Mouse (Mus musculus) limb, embryonic 10.5 days (tissue): ENCODE results near the gene Dhcr24. TPM values are rescaled to one million over a fixed set of nuclear protein-coding genes. Genes with fewer than 3 reads are reported as not detected.

ENCODE experiments used
- DNase-seq: peaks from one replicate; pipeline ENCODE4 v3.0.0-alpha.2; 2017; ENCODE audit warnings: low spot score
- H3K27ac ChIP-seq: fragments of 300-500 bp; sonication (generic); 2 replicates; pipeline ENCODE4 v1.5.1; 2016; ENCODE audit warnings: mild to moderate bottlenecking
- H3K27me3 ChIP-seq: fragments of 300-500 bp; sonication (generic); 2 replicates; pipeline ENCODE4 v1.6.1; 2016; ENCODE audit warnings: low read depth, mild to moderate bottlenecking; ENCODE audit not compliant: poor library complexity, severe bottlenecking
- H3K36me3 ChIP-seq: fragments of 300-500 bp; sonication (generic); 2 replicates; pipeline ENCODE4 v1.6.1; 2016; ENCODE audit warnings: mild to moderate bottlenecking, moderate library complexity
- H3K4me1 ChIP-seq: fragments of 300-500 bp; sonication (generic); 2 replicates; pipeline ENCODE4 v1.6.1; 2016
- H3K4me3 ChIP-seq: fragments of 300-500 bp; sonication (generic); 2 replicates; pipeline ENCODE4 v1.5.1; 2016; ENCODE audit warnings: mild to moderate bottlenecking, moderate library complexity
- H3K9me3 ChIP-seq: fragments of 300-500 bp; sonication (generic); replicated peaks from 2 replicates; pipeline ENCODE4 v1.6.1; 2016; ENCODE audit warnings: mild to moderate bottlenecking
- WGBS: fragments of 180-500 bp; shearing (Covaris S2); methylation state at CpG from one replicate; pipeline ENCODE4 v1.1.7; 2016; 5-methylcytosine and 5-hydroxymethylcytosine counted together
- polyA plus RNA-seq: library from polyadenylated mRNA; unstranded; fragments of >200 nt; fragmentation: Nextera tagmentation; extraction: Ambion mirVana; gene quantifications from 2 replicates; pipeline ENCODE4 v1.2.1, GENCODE M21; 2016

Gene Dhcr24
- polyA plus RNA-seq, 1 experiment from 2014 or later, result 9.8 TPM

DNA sequence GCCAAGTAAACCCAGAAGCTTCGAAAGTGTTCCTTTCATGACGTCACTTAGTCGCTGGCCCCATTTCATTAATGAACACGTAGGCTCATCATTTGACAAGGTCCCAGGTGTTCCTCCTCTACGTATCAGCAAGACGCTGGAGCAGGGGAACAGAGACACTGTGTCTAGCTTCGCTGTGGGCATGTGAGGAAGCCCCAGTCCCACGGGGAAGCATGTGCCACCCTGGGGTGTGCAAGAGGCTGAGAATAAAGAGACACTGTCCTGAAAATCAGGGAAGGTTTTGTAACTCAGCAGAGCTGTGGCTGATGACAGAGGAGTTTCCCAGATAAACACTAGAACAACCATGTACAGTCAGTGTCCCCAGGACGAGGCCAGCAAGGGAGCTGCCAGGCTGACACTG, 36.2 kb downstream of the Dhcr24 start:
- H3K4me1 ChIP-seq, result no peaks in the 10 kb centered on the region
- no peaks in the 10 kb centered on the region for H3K36me3 ChIP-seq
- H3K4me3 ChIP-seq, result no peak overlapping the region
- H3K27ac ChIP-seq, result no peak overlapping the region
- no peak for DNase-seq
- no peaks in the 10 kb centered on the region for H3K27me3 ChIP-seq
- no peaks in the 10 kb centered on the region for H3K9me3 ChIP-seq
- 84% methylated on average over 9 of the region's 9 CpGs for WGBS

DNA sequence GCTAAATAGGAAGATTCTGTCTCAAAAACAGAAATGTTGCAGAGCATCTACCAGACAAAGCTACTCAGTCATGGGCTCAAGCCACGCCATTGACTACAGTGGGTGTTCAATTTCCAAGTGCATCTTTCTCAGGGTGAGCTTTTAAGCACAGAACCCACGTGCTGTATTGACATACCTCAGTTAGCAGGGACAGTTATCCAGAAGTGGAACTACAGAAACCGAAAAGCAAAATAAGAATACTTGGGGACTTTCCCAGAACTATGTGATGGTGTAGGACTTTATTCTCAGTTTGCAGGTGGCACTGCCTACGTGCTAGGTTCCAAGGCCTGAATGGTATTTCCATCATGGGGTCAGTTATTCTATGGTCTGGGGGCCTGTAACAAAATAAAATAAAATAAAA, 36.9 kb downstream of the Dhcr24 start:
- H3K9me3 ChIP-seq, result no peaks in the 10 kb centered on the region
- no peak overlapping the region for H3K4me3 ChIP-seq
- DNase-seq, result no peak
- H3K36me3 ChIP-seq, result no peaks in the 10 kb centered on the region
- H3K4me1 ChIP-seq, result no peaks in the 10 kb centered on the region
- no peaks in the 10 kb centered on the region for H3K27me3 ChIP-seq
- 84% methylated on average over 4 of the region's 4 CpGs for WGBS
- H3K27ac ChIP-seq, result no peak overlapping the region

DNA sequence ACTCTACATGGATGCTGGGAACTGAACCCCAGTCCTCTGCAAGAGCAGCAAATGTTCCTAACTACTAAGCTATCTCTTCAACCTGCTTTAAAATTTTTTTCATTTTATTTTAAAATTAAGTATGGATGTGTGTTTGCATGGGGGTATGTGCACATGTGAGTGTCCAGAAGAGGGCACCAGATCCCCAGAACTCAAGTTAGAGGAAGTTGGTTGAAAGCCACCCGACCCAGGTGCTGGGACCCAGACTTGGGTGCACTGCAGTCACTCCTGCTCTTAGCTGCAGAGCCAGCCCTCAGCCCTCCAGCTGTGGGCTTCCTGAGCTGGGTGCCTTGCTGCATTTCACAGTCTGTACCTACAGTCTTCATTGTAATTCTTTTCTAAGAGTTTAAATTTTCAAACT, 38.6 kb downstream of the Dhcr24 start:
- Histone ChIP-seq H3K9me3 (no peaks in the 10 kb centered on the region), H3K27me3 (no peaks in the 10 kb centered on the region), H3K4me1 (no peaks in the 10 kb centered on the region), H3K27ac (no peak overlapping the region), H3K36me3 (no peaks in the 10 kb centered on the region), H3K4me3 (no peak overlapping the region)
- no peak for DNase-seq
- WGBS, result 46% methylated on average over 1 of the region's 1 CpGs

DNA sequence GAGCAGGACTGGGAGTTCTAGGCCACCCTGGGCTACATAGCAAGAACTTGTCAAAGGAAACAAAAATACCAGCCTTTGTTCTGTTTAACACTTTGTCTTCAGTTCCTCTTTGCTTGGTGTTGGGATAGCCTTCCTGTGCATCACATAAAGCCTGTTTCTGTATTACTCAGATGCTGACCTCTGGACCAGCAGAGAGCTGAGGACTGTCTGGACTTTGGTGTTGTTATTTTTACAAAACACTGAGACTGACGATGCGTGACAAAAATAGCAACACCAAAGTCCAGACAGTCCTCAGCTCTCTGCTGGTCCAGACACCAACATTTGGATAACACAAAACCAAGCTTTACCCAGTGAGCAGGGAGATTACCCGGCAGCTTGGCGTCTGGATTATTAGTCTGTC, 39.9 kb downstream of the Dhcr24 start:
- no peak for DNase-seq
- Histone ChIP-seq H3K27me3 (no peaks in the 10 kb centered on the region), H3K4me3 (no peak overlapping the region), H3K4me1 (no peaks in the 10 kb centered on the region), H3K36me3 (no peaks in the 10 kb centered on the region), H3K9me3 (no peaks in the 10 kb centered on the region), H3K27ac (no peak overlapping the region)
- 91% methylated on average over 4 of the region's 4 CpGs for WGBS

DNA sequence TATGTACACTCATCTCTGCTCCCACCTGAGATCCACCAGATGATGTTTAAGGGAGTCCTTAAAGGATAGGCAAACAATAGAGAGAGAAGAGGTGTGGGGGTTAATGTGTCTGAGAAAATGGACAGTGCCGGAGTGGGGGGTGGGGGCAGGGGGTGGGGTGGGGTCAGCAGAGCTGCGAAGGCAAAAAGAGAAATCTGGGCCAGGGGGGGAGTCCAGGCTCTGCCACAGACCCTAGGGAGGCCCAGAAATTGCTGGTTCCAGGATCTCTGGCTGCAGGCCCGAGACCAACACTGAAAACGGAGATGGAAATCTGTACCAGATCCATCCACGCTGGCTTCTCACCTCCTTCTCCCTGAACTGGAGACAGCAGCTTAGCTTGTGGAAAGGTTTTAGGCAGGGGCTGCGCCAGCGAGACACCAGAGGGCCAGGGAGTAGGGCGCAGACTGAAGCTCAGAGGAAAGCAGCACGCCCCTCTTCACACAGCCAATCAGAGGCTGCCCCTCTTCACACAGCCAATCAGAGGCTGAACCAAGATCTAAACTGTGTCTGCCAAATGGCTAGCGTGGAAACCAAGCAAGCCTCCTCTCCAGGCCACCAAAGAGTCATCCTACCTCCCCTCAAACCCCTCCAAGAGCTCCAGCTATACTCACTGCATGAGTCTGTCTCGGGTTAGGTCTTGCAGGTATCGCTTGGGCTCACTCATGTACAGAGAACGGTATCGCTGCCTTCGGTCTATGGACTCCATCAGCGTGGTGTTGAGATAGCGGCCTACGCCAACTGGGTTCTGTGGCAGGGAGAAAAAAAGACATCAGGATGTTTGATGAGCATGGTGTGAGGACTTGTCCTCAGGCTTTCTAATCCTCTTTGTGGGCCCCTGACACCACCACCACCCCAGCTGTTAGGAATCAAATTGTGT, 46.1 kb downstream of the Dhcr24 start:
- H3K4me3 ChIP-seq, result peak overlapping the region; percentile 35
- DNase-seq, result peak; percentile 62
- WGBS, result 39% methylated on average over 18 of the region's 18 CpGs
- no peaks in the 10 kb centered on the region for H3K36me3 ChIP-seq
- H3K27me3 ChIP-seq, result no peaks in the 10 kb centered on the region
- H3K9me3 ChIP-seq, result no peaks in the 10 kb centered on the region
- H3K27ac ChIP-seq, result peak overlapping the region; percentile 67
- peaks cover 9% of the 10 kb centered on the region for H3K4me1 ChIP-seq

DNA sequence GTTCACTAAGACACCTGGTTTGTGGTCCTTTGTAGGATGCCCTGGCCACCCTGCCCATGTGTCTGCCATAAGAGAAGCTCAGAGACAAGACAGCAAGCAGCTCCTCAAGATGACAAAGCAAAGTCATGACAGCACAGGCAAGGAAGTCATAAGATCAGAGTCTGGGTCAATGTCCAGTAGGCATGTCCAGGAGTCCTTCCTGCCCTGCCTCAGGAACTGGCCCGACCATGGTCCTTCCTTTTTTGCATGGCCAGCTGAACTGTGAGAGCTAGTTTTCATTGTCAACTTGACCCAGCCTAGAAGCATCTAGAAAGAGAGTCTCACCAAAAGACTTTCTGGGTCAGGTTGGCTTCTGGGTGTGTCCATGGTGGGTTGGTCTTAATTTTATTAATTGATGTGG, 47.1 kb downstream of the Dhcr24 start:
- Histone ChIP-seq H3K4me3 (no peak overlapping the region), H3K36me3 (no peaks in the 10 kb centered on the region), H3K4me1 (peaks cover 9% of the 10 kb centered on the region), H3K9me3 (no peaks in the 10 kb centered on the region), H3K27me3 (no peaks in the 10 kb centered on the region), H3K27ac (no peak overlapping the region)
- 93% methylated on average over 1 of the region's 1 CpGs for WGBS
- no peak for DNase-seq

DNA sequence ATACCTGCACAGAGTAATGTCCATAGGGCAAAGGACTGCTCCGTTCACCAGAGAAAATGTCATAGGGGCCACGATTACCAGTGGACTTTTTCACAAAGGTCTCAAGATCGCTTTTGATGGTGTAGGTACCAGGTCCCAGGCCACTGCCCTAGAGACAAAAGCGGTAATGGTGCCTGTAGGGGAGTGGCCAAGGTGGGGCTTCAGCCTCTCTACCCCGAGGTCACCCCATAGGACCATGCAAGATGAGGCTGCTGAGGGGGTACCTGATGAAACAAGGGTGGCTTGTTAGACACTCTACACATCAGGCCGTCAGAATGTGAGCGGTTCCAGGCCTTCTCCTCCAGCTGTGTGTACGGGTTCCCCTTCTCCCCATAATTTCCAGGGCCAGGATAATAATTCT, 52.3 kb downstream of the Dhcr24 start:
- Histone ChIP-seq H3K4me1 (peaks cover 20% of the 10 kb centered on the region), H3K9me3 (no peaks in the 10 kb centered on the region), H3K27ac (no peak overlapping the region), H3K27me3 (peaks cover 17% of the 10 kb centered on the region), H3K36me3 (no peaks in the 10 kb centered on the region), H3K4me3 (no peak overlapping the region)
- no peak for DNase-seq
- 81% methylated on average over 8 of the region's 8 CpGs for WGBS

DNA sequence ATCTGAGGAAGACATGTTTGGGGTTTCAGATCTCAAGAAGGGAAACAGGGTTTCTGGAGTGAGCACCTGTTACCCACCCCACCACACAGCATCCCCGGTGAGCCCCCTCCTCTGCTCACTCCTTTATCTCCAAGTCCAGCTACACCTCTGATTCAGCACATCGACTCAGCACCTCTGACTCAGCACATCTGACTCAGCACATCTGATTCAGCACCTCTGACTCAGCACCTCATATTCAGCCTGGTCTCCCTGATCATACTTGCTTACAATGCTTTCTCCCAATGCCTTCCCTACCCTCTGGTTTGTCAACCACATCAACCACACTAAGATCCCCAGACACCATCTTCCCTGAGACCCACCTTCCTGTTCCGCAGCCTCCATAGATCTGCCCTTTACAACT, 52.7 kb downstream of the Dhcr24 start:
- Histone ChIP-seq H3K4me1 (peaks cover 20% of the 10 kb centered on the region), H3K36me3 (no peaks in the 10 kb centered on the region), H3K27me3 (peaks cover 18% of the 10 kb centered on the region), H3K27ac (no peak overlapping the region), H3K9me3 (no peaks in the 10 kb centered on the region), H3K4me3 (no peak overlapping the region)
- DNase-seq, result no peak
- 83% methylated on average over 3 of the region's 3 CpGs for WGBS

DNA sequence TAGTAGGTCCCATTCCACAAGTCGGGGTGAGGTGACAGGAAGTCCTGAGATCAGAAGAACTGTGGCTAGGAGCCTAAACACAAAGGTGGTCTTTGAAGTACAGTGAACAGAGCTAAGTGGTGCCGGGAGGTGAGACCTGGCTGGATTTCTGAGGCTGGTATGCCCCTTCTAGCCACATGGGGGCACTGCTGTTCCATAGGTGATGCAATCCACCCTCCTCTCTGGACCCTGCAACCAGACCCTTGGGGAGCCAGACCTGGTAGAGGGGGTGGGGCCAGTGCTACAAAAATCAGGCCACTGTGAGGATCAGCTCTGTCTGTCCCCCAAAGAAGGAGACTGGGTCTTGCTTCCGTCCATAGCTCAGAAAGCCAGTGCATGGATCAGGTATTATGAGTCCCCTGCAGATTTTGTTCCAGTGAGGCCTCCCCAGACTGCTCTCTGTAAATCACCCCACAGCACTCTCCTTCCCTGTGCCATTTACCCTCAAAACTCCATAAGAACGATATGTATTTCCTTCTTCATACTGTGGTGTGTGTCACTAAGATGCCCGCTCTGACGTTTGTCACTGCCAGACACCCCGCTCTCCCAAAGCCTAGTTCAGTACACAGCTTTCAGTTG, 53.5 kb downstream of the Dhcr24 start:
- Histone ChIP-seq H3K27ac (no peak overlapping the region), H3K27me3 (peaks cover 24% of the 10 kb centered on the region), H3K9me3 (no peaks in the 10 kb centered on the region), H3K36me3 (no peaks in the 10 kb centered on the region), H3K4me3 (no peak overlapping the region), H3K4me1 (peaks cover 20% of the 10 kb centered on the region)
- DNase-seq, result peak; percentile 87
- 43% methylated on average over 7 of the region's 7 CpGs for WGBS

DNA sequence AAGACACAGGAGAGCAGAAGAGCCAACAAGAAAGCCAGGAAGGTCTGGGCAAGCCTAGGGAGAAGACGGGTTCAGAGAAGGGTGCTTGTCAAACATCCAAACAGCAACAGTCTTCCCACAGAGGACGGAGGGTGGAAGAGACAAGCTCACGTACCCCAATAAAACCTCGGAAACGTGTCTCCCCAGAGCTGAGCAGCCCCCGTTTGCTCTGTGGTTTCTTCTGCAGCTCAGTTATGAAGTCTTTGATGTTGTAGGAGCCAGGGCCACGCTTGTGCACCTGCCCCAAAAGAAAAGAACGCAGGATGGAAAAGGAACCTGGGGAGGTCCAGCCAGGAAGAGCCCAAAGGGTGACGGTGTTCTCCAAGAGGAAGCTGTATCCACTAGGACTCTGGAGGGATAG, 54.0 kb downstream of the Dhcr24 start:
- DNase-seq, result no peak
- Histone ChIP-seq H3K36me3 (no peaks in the 10 kb centered on the region), H3K4me3 (no peak overlapping the region), H3K27me3 (peaks cover 26% of the 10 kb centered on the region), H3K9me3 (no peaks in the 10 kb centered on the region), H3K27ac (no peak overlapping the region), H3K4me1 (peaks cover 20% of the 10 kb centered on the region)
- 81% methylated on average over 9 of the region's 9 CpGs for WGBS

DNA sequence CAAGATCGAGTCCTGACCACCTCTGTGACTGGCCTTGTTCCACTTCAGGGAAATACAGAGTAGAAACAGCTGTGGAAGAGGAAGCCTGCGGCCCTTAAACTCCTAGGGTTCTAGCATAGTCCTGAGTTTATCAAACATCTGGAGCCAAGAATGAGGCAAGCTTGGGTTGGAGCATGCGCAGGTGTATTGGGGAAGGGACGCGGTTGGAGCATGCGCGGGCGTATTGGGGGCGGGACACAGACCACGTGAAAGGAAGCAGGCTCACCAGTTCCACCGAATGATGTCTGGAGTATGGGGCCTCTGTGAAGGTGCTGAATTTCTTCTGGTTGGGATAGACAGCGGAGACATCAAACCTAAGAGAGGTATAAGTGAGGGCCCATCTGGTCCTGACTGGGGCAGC, 54.8 kb downstream of the Dhcr24 start:
- Histone ChIP-seq H3K4me3 (no peak overlapping the region), H3K9me3 (no peaks in the 10 kb centered on the region), H3K27me3 (peaks cover 32% of the 10 kb centered on the region), H3K36me3 (no peaks in the 10 kb centered on the region), H3K4me1 (peaks cover 20% of the 10 kb centered on the region), H3K27ac (no peak overlapping the region)
- no peak for DNase-seq
- 84% methylated on average over 12 of the region's 12 CpGs for WGBS

DNA sequence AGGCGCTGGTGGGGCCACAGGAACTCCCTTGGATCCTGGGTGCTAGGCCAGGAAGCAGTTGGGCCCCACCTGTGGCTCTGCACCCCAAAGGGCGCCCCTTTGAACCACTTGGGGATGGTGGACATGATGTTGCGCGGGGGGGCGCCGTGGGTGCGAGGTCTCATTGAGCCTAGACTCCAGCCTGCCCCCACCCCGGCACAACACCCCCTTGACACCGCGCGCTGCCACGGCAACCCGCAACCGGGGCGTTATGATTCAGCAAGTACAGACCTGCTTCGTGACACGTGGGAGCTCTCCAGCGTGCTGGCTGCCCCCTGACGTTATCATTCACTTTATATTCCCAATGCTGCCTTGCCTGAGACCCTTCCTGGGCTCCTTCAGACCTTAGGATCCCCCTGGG, 56.2 kb downstream of the Dhcr24 start, which contains the start of gene Lexm:
Gene Lexm, minus strand, starts transcription at position 186 of the 400 bp plus-strand sequence.
- H3K4me1 ChIP-seq, result peaks cover 23% of the 10 kb centered on the region
- 1% methylated on average over 19 of the region's 19 CpGs for WGBS
- H3K27ac ChIP-seq, result no peak within 1 kb of the TSS
- DNase-seq, result peak; percentile 64
- no peaks in the 10 kb centered on the region for H3K36me3 ChIP-seq
- no peaks in the 10 kb centered on the region for H3K9me3 ChIP-seq
- peak within 1 kb of the TSS; percentile 25; the same call in 1 of the 2 replicates for H3K4me3 ChIP-seq
- H3K27me3 ChIP-seq, result peaks cover 45% of the 10 kb centered on the region

DNA sequence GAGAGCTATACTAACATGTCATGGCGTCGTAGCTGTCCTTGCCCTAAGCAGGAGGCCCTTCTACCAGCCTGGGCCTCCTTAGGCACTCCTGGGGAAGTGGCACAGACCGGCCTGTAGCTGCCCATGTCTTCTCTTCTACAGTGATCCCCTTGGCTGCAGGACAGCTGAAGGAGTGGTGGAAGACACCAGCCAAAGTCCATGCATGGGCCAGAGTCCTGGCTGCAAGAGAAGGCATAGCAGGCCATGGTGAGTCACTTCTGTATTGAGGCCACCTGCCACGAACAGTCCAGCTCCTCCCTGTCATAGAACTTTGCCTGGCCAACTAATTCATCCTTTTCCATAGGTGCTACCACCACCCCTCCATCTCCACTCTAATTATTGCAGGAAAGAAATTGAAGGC, 58.1 kb downstream of the Dhcr24 start:
- Histone ChIP-seq H3K4me3 (no peak overlapping the region), H3K27me3 (peaks cover 63% of the 10 kb centered on the region), H3K9me3 (no peaks in the 10 kb centered on the region), H3K27ac (no peak overlapping the region), H3K4me1 (peaks cover 33% of the 10 kb centered on the region), H3K36me3 (no peaks in the 10 kb centered on the region)
- no peak for DNase-seq
- 85% methylated on average over 4 of the region's 4 CpGs for WGBS
